In the genomic region with DNA sequence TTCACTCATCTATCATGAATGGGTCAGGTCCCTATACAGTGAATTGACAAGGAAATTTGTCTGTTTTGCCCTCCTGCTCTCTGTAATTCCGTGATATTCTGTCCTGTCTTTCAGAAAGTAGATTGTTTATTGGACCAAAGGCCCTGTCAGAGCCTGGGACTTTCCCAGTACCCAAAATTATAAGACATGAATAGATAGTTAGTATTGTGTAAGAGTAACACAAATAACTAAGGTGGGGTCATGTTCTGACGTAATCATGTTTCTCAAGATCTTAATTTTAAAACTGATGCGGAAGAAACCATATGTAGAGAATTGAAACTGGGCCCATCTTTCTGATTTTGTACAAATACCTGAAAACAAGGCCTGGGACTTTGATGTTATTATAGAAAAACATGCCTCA, we compare ENCODE assay signal across 24 mouse cellular contexts.
"Had no signal": no experiment of that assay in that cellular context is flagged by ENCODE, and none has a peak within 500 bp of the region (broad histone marks: within the 10 kb centered on the region; RNA-seq: fewer than 3 reads in every experiment).

No protein-coding gene starts in this region.

- DNase-seq: gastrocnemius, adult 2 months; gastrocnemius, postnatal 10 days; gastrocnemius, postnatal 25 days; heart, adult 2 months; heart, postnatal 10 days; heart, postnatal 4 days; kidney, adult 11 months; kidney, adult 2 months; kidney, adult 9 months; kidney, postnatal 14 days; kidney, postnatal 36 days; layer of hippocampus, adult 9-11 months; layer of hippocampus, postnatal 36 days; left cerebral cortex, postnatal 4 days had no signal

- H3K4me3 ChIP-seq: gastrocnemius, adult 2 months; heart, adult 2 months; heart, embryonic 12.5 days; hindbrain, embryonic 13.5 days; hindbrain, embryonic 15.5 days; kidney, embryonic 15.5 days; limb, embryonic 13.5 days; limb, embryonic 15.5 days; liver, embryonic 12.5 days had no signal

- H3K36me3 ChIP-seq: heart, embryonic 12.5 days; hindbrain, embryonic 13.5 days; hindbrain, embryonic 15.5 days; kidney, embryonic 15.5 days; limb, embryonic 13.5 days; limb, embryonic 15.5 days; liver, embryonic 12.5 days had no signal

- H3K9me3 ChIP-seq: heart, embryonic 12.5 days; hindbrain, embryonic 13.5 days; hindbrain, embryonic 15.5 days; kidney, embryonic 15.5 days; limb, embryonic 13.5 days; limb, embryonic 15.5 days; liver, embryonic 12.5 days had no signal

- H3K27me3 ChIP-seq: heart, embryonic 12.5 days; hindbrain, embryonic 13.5 days; hindbrain, embryonic 15.5 days; kidney, embryonic 15.5 days; limb, embryonic 13.5 days; limb, embryonic 15.5 days; liver, embryonic 12.5 days had no signal

- H3K4me1 ChIP-seq: heart, embryonic 12.5 days; hindbrain, embryonic 13.5 days; hindbrain, embryonic 15.5 days; kidney, embryonic 15.5 days; limb, embryonic 15.5 days; liver, embryonic 12.5 days had no signal

- H3K27ac ChIP-seq: gastrocnemius, adult 2 months; heart, adult 2 months; hindbrain, embryonic 13.5 days; hindbrain, embryonic 15.5 days; hindbrain, postnatal 0 days; kidney, embryonic 15.5 days; kidney, postnatal 0 days; limb, embryonic 13.5 days; limb, embryonic 15.5 days; liver, embryonic 12.5 days had no signal

- ATAC-seq: hindbrain, postnatal 0 days; intestine, embryonic 16.5 days; liver, embryonic 12.5 days had no signal
